Mouse (Mus musculus) lung, postnatal 25 days (tissue): ENCODE results near the gene Ndufaf2.

Experiments used
- DNase-seq: peaks from one replicate; pipeline ENCODE4 v3.0.0; 2022; ENCODE audit warnings: low spot score

Gene Ndufaf2

DNA sequence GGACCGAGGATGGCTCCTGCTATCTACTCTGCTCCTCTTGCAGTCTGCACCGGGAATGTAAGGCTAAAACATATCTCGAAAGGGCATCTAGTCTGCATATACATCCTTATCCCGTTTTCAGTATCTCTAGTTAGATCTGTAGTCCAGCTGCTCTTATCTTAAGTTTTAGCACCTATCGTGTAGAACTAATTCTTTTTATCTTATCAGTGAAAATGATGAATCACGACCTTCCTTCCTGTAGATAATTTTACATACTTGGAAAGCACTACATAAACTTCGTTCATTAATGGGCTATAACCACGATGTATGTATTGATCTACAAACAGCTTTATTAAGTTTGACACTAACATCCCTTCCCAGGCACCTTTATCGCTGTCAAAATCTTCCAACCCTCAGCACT is 118.5 kb downstream of the Ndufaf2 start:
- no peak for DNase-seq

- DNase-seq: no peak
These were observed 119.0 kb downstream of the Ndufaf2 start for GRCm38 (mm10) chr13:108039375-108039774.

DNA sequence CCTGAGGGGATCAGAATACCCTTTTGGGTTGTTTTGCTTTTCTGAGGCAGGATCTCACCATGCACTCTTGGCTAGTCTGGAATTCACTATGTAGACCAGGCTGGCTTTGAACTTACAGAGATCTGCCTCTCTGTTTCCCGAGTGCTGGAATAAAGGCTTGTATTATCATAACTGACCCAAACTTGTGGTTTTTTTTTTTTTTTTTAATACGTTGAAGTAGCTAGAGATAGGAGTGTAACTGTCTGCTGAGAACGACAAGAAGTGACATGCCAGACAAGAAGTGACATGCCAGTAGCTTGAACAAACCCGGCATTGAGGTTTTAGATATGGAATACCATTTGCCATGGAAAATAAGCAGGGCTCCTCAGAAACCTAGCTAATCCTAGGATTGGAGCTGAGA is 125.6 kb downstream of the Ndufaf2 start:
- no peak for DNase-seq

DNA sequence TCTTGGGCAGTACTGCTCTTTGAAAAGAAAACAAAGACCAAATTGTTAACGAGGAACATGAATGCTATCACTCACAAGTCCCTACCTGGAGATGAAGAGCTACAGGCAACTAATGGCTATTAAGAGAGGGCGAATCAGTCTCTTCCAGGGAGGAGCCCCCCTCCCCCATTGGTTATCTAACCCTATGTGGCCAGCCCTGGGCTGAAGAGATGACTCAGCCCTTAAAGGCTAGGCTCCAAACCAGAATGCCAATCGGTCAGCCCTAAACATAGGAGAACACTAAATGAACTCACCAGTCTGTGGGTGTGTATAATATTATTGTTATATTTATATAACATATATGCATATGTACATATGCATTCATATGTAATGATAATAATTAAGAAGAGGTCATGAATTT is 132.6 kb downstream of the Ndufaf2 start:
- no peak for DNase-seq

- DNase-seq: no peak
These were observed 141.1 kb downstream of the Ndufaf2 start for GRCm38 (mm10) chr13:108017349-108017748.

DNA sequence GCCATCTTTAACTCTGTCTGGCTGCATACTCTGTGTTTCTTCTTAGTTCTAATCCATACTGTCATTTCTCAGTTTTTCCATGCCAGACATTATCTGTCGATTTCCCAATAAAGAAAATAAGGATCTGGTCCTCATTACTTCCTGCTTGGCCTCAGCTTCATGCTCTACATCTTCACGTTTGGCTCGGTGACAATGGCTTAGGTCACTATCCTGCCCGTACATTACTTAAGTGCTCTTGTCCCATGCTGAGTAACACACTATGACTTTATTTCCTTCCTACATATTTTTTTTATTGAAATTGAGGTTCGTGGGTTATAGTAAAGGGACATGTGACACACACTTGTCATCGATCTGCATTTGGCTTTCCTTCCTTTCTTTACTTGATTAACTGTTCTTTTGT is 143.3 kb downstream of the Ndufaf2 start:
- no peak for DNase-seq

GRCm38 (mm10) chr13:108013839-108014238 is 144.6 kb downstream of the Ndufaf2 start:
- DNase-seq: no peak

DNA sequence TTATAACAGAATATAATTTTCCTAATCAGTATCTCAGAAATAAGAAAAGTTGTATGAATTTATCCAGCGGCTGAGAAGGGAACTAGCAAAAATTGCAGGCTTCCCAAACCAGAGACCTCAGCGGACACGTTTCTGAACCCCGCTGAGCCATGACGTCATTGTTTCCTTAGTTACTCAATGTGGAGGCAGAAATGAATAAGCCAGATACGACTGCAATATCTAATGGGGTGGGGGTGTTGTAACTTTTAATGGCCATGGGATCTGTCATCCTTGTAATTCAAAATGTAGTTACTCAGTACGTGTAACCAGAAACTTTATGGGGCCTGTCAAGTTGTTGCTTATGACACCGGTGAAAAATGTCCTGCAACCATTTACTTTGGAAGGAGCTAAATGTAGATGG is 145.3 kb downstream of the Ndufaf2 start:
- DNase-seq: no peak

DNA sequence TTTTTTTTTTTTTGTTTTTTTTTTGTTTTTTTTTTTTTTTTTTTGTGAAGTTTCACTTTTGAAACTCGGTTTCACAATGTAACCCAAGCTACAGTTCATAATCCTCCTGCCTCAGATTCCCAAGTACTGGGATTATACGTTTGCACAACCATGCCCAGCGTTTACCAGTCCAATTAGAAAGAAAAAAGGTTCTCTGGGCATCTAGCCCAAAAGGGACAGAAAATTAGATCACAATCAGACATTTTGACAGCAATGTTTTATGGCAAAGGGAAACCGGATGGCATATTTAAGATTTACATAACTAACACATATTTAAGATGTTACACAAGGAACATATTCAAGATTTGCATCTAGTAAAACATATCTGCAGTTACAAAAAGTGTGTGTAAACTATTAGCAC is 150.6 kb downstream of the Ndufaf2 start:
- no peak for DNase-seq

DNA sequence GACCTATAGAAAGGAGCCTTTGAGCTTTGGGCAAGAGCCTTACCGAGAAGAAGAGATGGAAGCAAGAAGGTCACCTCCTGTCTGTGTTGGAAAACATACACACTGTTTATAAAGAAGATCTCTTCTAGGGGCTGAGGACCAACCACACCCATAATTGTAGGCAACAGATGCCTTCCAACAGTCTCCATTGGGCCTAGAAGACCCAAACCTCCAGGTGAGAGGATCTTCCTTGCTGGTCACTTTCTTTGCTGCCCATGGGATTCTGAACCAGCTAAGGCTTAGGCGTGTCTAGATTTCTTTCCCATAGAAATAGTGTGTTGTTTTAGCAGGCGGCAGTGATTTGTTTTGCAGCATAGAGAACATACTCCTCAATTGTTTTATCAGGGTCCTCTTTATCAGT is 162.1 kb downstream of the Ndufaf2 start:
- DNase-seq: no peak

- no peak for DNase-seq
These were observed 163.2 kb downstream of the Ndufaf2 start for GRCm38 (mm10) chr13:107995211-107995610.

DNA sequence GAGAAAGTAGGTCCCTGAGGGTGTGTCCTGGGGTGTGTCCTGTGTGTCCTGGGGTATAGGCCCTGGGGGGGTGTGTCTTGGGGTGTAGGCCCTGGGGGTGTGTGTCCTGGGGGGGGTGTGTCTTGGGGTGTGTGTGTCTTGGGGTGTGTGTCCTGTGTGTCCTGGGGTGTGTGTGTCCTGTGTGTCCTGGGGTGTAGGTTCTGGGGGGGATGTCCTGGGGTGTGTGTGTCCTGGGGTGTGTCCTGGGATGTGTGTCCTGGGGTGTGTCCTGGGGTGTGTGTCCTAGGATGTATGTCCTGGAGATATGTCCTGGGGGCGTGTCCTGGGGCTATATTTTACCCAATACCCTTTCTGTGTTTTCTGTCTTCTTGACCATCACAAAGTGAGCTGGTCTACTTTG is 165.8 kb downstream of the Ndufaf2 start:
- no peak for DNase-seq

DNA sequence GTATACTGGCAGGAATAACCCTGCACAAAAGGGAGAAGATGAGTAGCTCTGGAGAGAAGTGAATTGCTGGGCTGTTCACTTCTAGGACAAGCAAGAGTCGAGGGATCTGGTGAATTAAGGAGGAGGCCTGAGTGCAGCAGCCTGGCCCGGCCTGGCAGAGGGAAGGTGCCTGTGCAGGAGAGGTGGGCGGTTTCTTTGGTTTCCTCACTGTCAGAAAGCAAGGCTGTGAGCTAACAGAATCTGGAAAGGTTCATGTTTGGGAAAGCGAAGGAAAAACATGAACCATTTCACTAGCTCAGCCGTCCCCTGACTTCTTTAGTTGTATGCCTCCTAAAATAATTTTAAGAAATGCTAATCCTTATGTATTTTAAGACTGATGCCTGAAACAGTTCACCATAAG is 173.8 kb downstream of the Ndufaf2 start:
- no peak for DNase-seq

DNA sequence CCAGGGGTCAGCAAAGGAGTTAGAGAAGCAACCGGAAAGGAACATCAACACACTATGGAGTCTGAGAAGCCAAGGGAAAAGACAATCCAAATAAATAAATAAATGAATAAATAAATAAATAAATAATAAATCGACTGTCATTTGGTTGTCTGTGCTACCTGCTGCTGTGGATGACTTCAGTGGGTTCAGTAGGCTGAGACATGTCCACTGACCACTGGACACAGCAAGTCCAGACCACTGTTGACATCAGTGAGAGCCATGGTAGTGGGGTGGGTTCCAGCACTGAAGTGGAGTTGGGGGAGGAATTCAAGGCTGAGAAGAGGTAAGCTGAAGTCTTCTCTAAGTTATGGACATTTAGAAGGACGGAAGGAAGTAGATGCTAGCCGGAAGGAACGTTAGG is 174.2 kb downstream of the Ndufaf2 start:
- DNase-seq: no peak

DNA sequence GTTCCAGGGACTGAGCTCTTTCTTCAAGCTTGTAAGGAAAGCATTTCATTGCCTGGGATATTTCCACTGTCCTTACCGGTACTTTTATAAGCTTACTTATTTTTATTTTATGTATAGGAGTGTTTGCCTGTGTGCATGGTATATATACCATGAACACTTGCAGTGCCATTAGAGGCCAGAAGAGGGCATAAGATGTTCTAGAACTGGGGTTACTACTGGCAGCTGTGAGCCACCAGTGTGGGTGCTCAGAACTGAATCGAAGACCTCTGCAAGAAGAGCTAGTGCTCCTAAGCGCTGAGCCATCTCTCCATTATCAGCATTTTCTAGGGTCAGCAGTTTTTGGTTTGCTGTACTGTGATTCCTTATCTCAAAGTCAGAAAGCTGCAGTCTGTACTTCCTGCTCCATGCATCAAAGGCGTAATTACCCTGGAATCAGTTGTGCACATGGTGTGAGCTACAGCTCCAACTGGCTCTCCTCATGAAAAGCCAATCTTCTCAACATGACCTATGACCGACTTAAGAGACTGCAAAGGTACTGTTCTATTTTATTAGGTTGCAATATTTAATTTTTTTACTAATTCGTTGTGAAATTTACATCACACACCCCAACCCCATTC is 175.1 kb downstream of the Ndufaf2 start:
- no peak for DNase-seq

DNA sequence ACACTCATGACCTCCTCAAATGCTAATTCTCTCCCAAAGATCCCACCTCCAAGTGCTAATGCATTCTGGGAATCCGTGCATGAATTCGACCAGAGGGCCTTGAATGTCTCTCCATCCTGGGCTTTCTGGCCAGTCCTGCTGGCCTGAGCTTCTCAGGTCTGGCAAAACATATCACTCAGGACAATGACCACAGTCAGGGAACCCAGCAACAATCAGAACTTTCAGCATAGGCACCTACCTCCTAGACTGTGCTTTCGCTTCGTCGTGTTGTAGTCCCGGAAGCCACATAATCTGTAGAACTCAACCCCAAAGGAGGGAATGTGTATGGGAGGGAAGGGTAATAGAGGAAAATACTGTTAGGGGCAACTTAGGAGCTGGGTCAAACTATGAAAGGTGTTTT is 179.0 kb downstream of the Ndufaf2 start:
- DNase-seq: no peak

DNA sequence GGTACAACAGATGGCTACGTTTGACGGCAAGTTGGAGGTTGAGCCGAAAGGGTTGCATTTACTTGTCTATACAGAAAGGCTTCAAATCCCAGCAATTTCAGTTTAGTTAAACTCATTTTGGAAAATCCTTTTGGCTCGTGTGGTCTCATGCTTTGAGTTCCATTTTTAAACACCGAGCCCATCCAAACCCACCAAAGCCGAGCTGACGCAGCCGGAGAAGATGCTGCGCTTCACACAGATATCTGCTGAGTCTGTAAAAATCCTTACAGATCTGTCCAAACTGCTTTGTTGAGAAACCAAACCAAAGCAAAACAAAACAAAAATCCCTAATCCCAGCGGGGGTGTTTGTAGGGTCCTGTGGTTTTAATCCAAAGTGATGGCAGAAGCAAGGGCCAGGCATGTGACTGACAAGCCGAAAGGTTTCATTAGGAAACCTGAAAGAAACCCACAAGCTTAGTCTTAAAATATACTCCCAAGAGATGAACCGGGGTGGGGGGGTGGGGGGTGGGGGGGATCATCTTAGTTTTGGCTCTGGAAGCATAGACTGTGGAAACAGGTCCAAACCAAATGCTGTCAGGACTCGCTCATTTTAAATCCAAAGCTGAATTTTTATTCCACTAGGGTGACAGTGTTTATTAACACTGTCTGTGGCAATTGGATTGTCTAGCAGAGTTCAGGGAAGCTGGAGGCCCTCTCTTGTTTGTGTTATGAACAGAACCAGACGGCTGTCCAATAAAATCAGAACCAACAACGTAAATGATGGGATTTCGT is 181.4 kb downstream of the Ndufaf2 start:
- DNase-seq: no peak

- DNase-seq: no peak
These were observed 186.0 kb downstream of the Ndufaf2 start for GRCm38 (mm10) chr13:107972451-107972850.

DNA sequence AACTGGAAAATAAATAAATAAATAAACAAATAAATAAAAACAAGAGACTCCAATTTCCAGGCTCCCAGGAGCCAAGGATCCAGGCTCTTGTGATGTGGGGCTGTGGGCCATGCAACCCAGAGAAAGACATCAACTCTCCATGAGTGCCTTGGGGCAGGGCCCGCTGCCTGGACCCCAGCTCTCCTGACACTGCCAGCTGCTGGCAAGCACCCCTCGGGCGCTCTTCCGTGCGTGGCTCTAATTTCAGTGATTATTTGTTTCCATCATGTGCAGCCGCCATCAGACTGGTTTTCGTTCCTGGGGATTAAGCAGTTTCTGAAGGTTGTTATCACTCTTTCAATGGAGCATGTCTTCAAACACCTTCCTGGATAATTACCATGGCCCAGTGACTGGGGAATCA is 186.6 kb downstream of the Ndufaf2 start:
- DNase-seq: no peak

GRCm38 (mm10) chr13:107970422-107971142 is 187.8 kb downstream of the Ndufaf2 start:
- DNase-seq: no peak

GRCm38 (mm10) chr13:107969961-107970391 is 188.4 kb downstream of the Ndufaf2 start:
- DNase-seq: no peak

DNA sequence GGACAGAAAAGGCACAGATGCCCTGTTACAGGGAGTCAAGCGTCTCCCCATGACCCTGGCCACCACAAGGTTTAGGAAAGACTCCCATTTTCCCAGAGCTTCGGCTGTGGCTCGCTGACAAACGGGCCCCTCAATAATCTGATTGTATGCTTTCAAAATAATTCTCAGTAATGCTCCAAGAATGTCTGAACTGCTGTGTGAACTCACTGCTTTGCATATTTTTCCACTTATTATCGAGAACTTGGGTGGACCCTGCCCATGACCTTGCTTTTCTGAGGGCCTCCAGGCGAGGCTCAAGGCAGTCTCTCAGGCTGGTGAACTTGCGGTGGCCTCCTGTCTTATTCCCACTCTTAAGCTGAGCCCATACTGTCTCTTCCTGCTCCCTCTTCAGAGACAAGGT is 193.8 kb downstream of the Ndufaf2 start:
- no peak for DNase-seq

DNA sequence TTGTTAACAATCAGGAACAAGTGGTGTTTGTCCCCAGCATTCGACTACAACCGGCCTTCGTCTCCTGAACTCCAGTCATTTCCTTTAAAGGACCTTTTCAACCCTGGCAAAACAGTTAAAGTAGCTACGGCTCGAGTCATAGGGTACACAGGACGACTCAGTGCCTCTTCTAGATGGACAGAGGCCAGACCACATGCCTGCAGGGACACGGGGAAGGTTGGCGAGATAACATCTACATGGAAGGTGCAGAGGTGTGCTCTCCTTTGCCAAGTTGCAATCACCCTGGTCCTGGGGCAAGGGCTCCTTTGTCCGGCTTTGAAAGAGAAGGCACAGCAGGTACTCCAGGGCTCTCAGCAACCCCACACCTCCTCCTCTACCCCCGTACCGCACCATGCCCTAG is 195.0 kb downstream of the Ndufaf2 start:
- DNase-seq: no peak
